8 mouse cellular contexts compared by ENCODE assay signal in the genomic region with DNA sequence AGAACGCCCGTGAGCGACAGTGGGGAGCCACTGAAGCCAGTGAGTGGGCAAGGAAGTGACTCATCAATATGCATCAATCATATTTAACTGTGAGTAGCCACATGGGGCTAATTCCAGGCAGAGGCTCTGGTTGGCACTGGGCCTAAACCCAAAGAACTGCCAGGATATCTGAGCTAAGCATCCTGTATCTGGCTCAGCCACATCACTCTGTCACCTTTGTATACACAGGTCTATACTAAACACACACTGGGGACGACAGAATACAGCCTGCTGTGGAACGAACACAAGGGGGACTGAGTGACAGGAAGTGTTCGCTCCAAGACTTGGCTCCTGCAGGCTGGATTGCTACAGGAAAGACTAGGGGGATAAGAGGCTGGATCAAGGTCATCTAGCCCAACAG. TPM values are rescaled to one million over a fixed set of nuclear protein-coding genes. Genes with fewer than 3 reads are reported as not detected.
A peak's percentile ranks its signal among the peaks of the same experiment; 100 is the strongest.
DNase-seq lines count a peak whose midpoint lies in the region; ATAC-seq and TF ChIP-seq lines count a peak whose summit lies in the region.
"Had no signal": no experiment of that assay in that cellular context is flagged by ENCODE, and none has a peak within 500 bp of the region (broad histone marks: within the 10 kb centered on the region; RNA-seq: fewer than 3 reads in every experiment).

No protein-coding gene starts in this region.

- DNase-seq in hindbrain, postnatal 0 days (ENCODE audit: low spot score), result peak; percentile 30
- DNase-seq in midbrain, embryonic 14.5 days, result peak; percentile 13
- peak; percentile 55 to 61 for DNase-seq in adrenal gland, postnatal 36 days
- DNase-seq in urinary bladder, postnatal 14 days (ENCODE audit: low spot score), result no peak

- H3K4me1 ChIP-seq in hindbrain, postnatal 0 days (ENCODE audit: insufficient read depth, low read length), result no peaks in the 10 kb centered on the region
- H3K4me1 ChIP-seq in hindbrain, embryonic 12.5 days, result no peaks in the 10 kb centered on the region; the same call in 1 of the 2 replicates
- no peaks in the 10 kb centered on the region for H3K4me1 ChIP-seq in midbrain, embryonic 14.5 days (ENCODE audit: control insufficient read depth, insufficient read depth, low read length)
- no peaks in the 10 kb centered on the region for H3K4me1 ChIP-seq in midbrain, embryonic 15.5 days
- H3K4me1 ChIP-seq: forebrain, embryonic 13.5 days had no signal

- ATAC-seq in hindbrain, postnatal 0 days, result 0 out of 2 replicates have a peak, but pooled peaks have one; percentile 18
- no peak for ATAC-seq in hindbrain, embryonic 12.5 days (ENCODE audit: low FRiP score)
- no peak for ATAC-seq in midbrain, embryonic 14.5 days (ENCODE audit: low FRiP score, low TSS enrichment)
- ATAC-seq in midbrain, embryonic 15.5 days (replicated peaks), result no peak
- peak; percentile 62; the same call in 1 of the 2 replicates for ATAC-seq in megakaryocyte-erythroid progenitor cell, adult 5-6 weeks (replicated peaks; ENCODE audit: low FRiP score, low TSS enrichment, poor library complexity, severe bottlenecking)
- ATAC-seq: forebrain, embryonic 13.5 days had no signal

- H3K9me3 ChIP-seq in hindbrain, postnatal 0 days (ENCODE audit: low read length), result no peaks in the 10 kb centered on the region
- H3K9me3 ChIP-seq in hindbrain, embryonic 12.5 days (replicated peaks), result no peaks in the 10 kb centered on the region
- H3K9me3 ChIP-seq in midbrain, embryonic 14.5 days (ENCODE audit: control insufficient read depth, low read length), result no peaks in the 10 kb centered on the region
- H3K9me3 ChIP-seq in midbrain, embryonic 15.5 days, result no peaks in the 10 kb centered on the region
- H3K9me3 ChIP-seq: forebrain, embryonic 13.5 days had no signal

- no peaks in the 10 kb centered on the region for H3K27me3 ChIP-seq in hindbrain, postnatal 0 days (ENCODE audit: insufficient read depth, low read length)
- no peaks in the 10 kb centered on the region for H3K27me3 ChIP-seq in hindbrain, embryonic 12.5 days
- H3K27me3 ChIP-seq in midbrain, embryonic 14.5 days (ENCODE audit: control insufficient read depth, insufficient read depth, low read length), result no peaks in the 10 kb centered on the region
- no peaks in the 10 kb centered on the region for H3K27me3 ChIP-seq in midbrain, embryonic 15.5 days (replicated peaks)
- H3K27me3 ChIP-seq: forebrain, embryonic 13.5 days had no signal

- TF ChIP-seq CTCF in hindbrain, postnatal 0 days (IDR thresholded peaks at IDR 0.05; ENCODE audit: low read depth), result no peak

- no peak overlapping the region for H3K4me2 ChIP-seq in hindbrain, postnatal 0 days (ENCODE audit: low read depth, low read length)
- H3K4me2 ChIP-seq in hindbrain, embryonic 12.5 days (replicated peaks), result no peak overlapping the region
- no peak overlapping the region for H3K4me2 ChIP-seq in midbrain, embryonic 14.5 days (ENCODE audit: low read length)
- no peak overlapping the region for H3K4me2 ChIP-seq in midbrain, embryonic 15.5 days
- H3K4me2 ChIP-seq: forebrain, embryonic 13.5 days had no signal

- H3K4me3 ChIP-seq in hindbrain, postnatal 0 days (ENCODE audit: low read length), result no peak overlapping the region
- H3K4me3 ChIP-seq in hindbrain, embryonic 12.5 days, result no peak overlapping the region
- H3K4me3 ChIP-seq in midbrain, embryonic 14.5 days (replicated peaks; ENCODE audit: low read depth, low read length), result no peak overlapping the region
- no peak overlapping the region for H3K4me3 ChIP-seq in midbrain, embryonic 15.5 days
- H3K4me3 ChIP-seq: forebrain, embryonic 13.5 days had no signal

- H3K9ac ChIP-seq in hindbrain, postnatal 0 days (replicated peaks; ENCODE audit: low read length), result no peak overlapping the region
- H3K9ac ChIP-seq in hindbrain, embryonic 12.5 days, result no peak overlapping the region
- H3K9ac ChIP-seq in midbrain, embryonic 14.5 days (replicated peaks; ENCODE audit: low read length), result no peak overlapping the region
- H3K9ac ChIP-seq in midbrain, embryonic 15.5 days, result no peak overlapping the region
- H3K9ac ChIP-seq: forebrain, embryonic 13.5 days had no signal

- no peaks in the 10 kb centered on the region for H3K36me3 ChIP-seq in hindbrain, postnatal 0 days (ENCODE audit: insufficient read depth, low read length)
- no peaks in the 10 kb centered on the region for H3K36me3 ChIP-seq in hindbrain, embryonic 12.5 days
- peaks cover 3% of the 10 kb centered on the region; the same call in 1 of the 2 replicates for H3K36me3 ChIP-seq in midbrain, embryonic 14.5 days (ENCODE audit: control insufficient read depth, insufficient read depth, low read length)
- no peaks in the 10 kb centered on the region for H3K36me3 ChIP-seq in midbrain, embryonic 15.5 days (replicated peaks)

- H3K27ac ChIP-seq in hindbrain, postnatal 0 days, result no peak overlapping the region
- no peak overlapping the region for H3K27ac ChIP-seq in hindbrain, embryonic 12.5 days
- H3K27ac ChIP-seq in midbrain, embryonic 14.5 days (replicated peaks; ENCODE audit: low read depth, low read length), result no peak overlapping the region
- no peak overlapping the region for H3K27ac ChIP-seq in midbrain, embryonic 15.5 days
- H3K27ac ChIP-seq: forebrain, embryonic 13.5 days had no signal

- WGBS in hindbrain, postnatal 0 days, result 47% methylated on average over 6 of the region's 6 CpGs
- 75% methylated on average over 6 of the region's 6 CpGs for WGBS in hindbrain, embryonic 12.5 days
- WGBS in midbrain, embryonic 14.5 days, result 80% methylated on average over 6 of the region's 6 CpGs
- 65% methylated on average over 6 of the region's 6 CpGs for WGBS in midbrain, embryonic 15.5 days

RNA-seq across cellular contexts. Expression of a gene that starts 16.5 kb away (rescaled TPM):
- 17.5 and 31.4 TPM in 2 replicates for total RNA-seq in hindbrain, postnatal 0 days (2014; rRNA removed)
- polyA plus RNA-seq in hindbrain, postnatal 0 days (2015; fragmentation: Nextera tagmentation; extraction: Ambion mirVana), result 16.4 and 16.9 TPM in 2 replicates
- 15.6 and 18.5 TPM in 2 replicates for polyA plus RNA-seq in hindbrain, embryonic 12.5 days (2016; fragmentation: Nextera tagmentation; extraction: Ambion mirVana)
- polyA plus RNA-seq in midbrain, embryonic 14.5 days (2014; fragmentation: Nextera tagmentation; extraction: Ambion mirVana), result 11.1 and 12.5 TPM in 2 replicates
- polyA plus RNA-seq in midbrain, embryonic 15.5 days (2015; fragmentation: Nextera tagmentation; extraction: Ambion mirVana), result 13.0 and 14.3 TPM in 2 replicates
- 10 to 100 TPM; 28.6 to 48.4 TPM for total RNA-seq in adrenal gland, postnatal 36 days (2021)
- 43.1 and 47.0 TPM in 2 replicates for total RNA-seq in megakaryocyte-erythroid progenitor cell, adult 5-6 weeks (2014; fragmentation: Nextera tagmentation)
- total RNA-seq in megakaryocyte-erythroid progenitor cell, adult 5-6 weeks (2017), result 24.2 and 31.6 TPM in 2 replicates

RNA-seq across cellular contexts. Expression of a gene that starts 40.3 kb away (rescaled TPM):
- 31.9 and 48.5 TPM in 2 replicates for total RNA-seq in hindbrain, postnatal 0 days (2014; rRNA removed)
- 53.3 and 55.3 TPM in 2 replicates for polyA plus RNA-seq in hindbrain, postnatal 0 days (2015; fragmentation: Nextera tagmentation; extraction: Ambion mirVana)
- polyA plus RNA-seq in hindbrain, embryonic 12.5 days (2016; fragmentation: Nextera tagmentation; extraction: Ambion mirVana), result 73.1 and 73.8 TPM in 2 replicates
- 74.6 and 81.0 TPM in 2 replicates for polyA plus RNA-seq in midbrain, embryonic 14.5 days (2014; fragmentation: Nextera tagmentation; extraction: Ambion mirVana)
- polyA plus RNA-seq in midbrain, embryonic 15.5 days (2015; fragmentation: Nextera tagmentation; extraction: Ambion mirVana), result 80.3 and 81.2 TPM in 2 replicates
- 10 to 100 TPM; 20.0 to 29.3 TPM for total RNA-seq in adrenal gland, postnatal 36 days (2021)
- 56.1 and 65.7 TPM in 2 replicates for total RNA-seq in megakaryocyte-erythroid progenitor cell, adult 5-6 weeks (2014; fragmentation: Nextera tagmentation)
- total RNA-seq in megakaryocyte-erythroid progenitor cell, adult 5-6 weeks (2017), result 62.0 and 64.6 TPM in 2 replicates

Comparison
In these comparisons a context has a peak if more than half of its experiments do, and no peak if none do; other contexts are left out.
1. ATAC-seq: peak in hindbrain, postnatal 0 days (single experiment) and megakaryocyte-erythroid progenitor cell, adult 5-6 weeks (single experiment); none in hindbrain, embryonic 12.5 days (single experiment), midbrain, embryonic 14.5 days (single experiment) and midbrain, embryonic 15.5 days (single experiment).